ENCODE assay signal across 19 mouse cellular contexts in genomic region chr1:42232716-42233115, GRCm38 (mm10).
DNase-seq lines count a peak whose midpoint lies in the region; ATAC-seq and TF ChIP-seq lines count a peak whose summit lies in the region.
"Had no signal": no experiment of that assay in that cellular context is flagged by ENCODE, and none has a peak within 500 bp of the region (broad histone marks: within the 10 kb centered on the region; RNA-seq: fewer than 3 reads in every experiment).

No protein-coding gene starts in this region.

- no peak overlapping the region for H3K9ac ChIP-seq in hindbrain, embryonic 12.5 days
- H3K9ac ChIP-seq in forebrain, embryonic 11.5 days (ENCODE audit: low read length), result no peak overlapping the region
- no peak overlapping the region for H3K9ac ChIP-seq in forebrain, embryonic 15.5 days (replicated peaks)
- H3K9ac ChIP-seq: embryonic facial prominence, embryonic 15.5 days had no signal

- TF ChIP-seq CTCF in brain, embryonic 14.5 days (IDR thresholded peaks at IDR 0.05; ENCODE audit: borderline replicate concordance, extremely low read depth, insufficient read depth, insufficient read length), result no peak

- no peak for DNase-seq in hindbrain, embryonic 10.5 days (ENCODE audit: low spot score)
- peak; percentile 65 for DNase-seq in brain, embryonic 14.5 days (ENCODE audit: low read depth)
- DNase-seq in forebrain, embryonic 11.5 days (ENCODE audit: low spot score), result no peak
- DNase-seq in layer of hippocampus, adult 8-10 months (ENCODE audit: low spot score in 2 of 2), result no peak
- DNase-seq in adrenal gland, adult 8-10 months, result no peak
- DNase-seq: adrenal gland, adult 2 months; adrenal gland, postnatal 36 days; cerebellum, adult 11 months; cerebellum, adult 8-10 months; cerebellum, postnatal 14 days; gastrocnemius, postnatal 36 days; heart, adult 11 months; heart, postnatal 10 days; kidney, adult 11 months had no signal

- no peak for TF ChIP-seq POLR2A in brain, embryonic 14.5 days (IDR thresholded peaks at IDR 0.05; ENCODE audit: borderline replicate concordance, extremely low read depth, insufficient read depth, insufficient read length, poor library complexity, severe bottlenecking)

- H3K27me3 ChIP-seq in hindbrain, embryonic 12.5 days, result no peaks in the 10 kb centered on the region
- H3K27me3 ChIP-seq in hindbrain, embryonic 10.5 days (ENCODE audit: insufficient read depth, poor library complexity, severe bottlenecking), result no peaks in the 10 kb centered on the region
- H3K27me3 ChIP-seq in forebrain, embryonic 11.5 days (ENCODE audit: control insufficient read depth, insufficient read depth, low read length), result no peaks in the 10 kb centered on the region; the same call in 1 of the 2 replicates
- H3K27me3 ChIP-seq in forebrain, embryonic 15.5 days, result no peaks in the 10 kb centered on the region
- H3K27me3 ChIP-seq: embryonic facial prominence, embryonic 15.5 days had no signal

- H3K4me2 ChIP-seq in hindbrain, embryonic 12.5 days (replicated peaks), result no peak overlapping the region
- no peak overlapping the region for H3K4me2 ChIP-seq in forebrain, embryonic 11.5 days (ENCODE audit: low read depth, low read length, severe bottlenecking)
- no peak overlapping the region for H3K4me2 ChIP-seq in forebrain, embryonic 15.5 days (replicated peaks)
- H3K4me2 ChIP-seq: embryonic facial prominence, embryonic 15.5 days had no signal

- no peak for ATAC-seq in hindbrain, embryonic 12.5 days (ENCODE audit: low FRiP score)
- ATAC-seq in forebrain, embryonic 11.5 days (replicated peaks; ENCODE audit: low FRiP score), result no peak; the same call in 1 of the 2 replicates
- no peak for ATAC-seq in forebrain, embryonic 15.5 days (replicated peaks)
- ATAC-seq: hindbrain, postnatal 0 days had no signal

- H3K27ac ChIP-seq in hindbrain, embryonic 12.5 days, result 0 out of 2 replicates have a peak overlapping the region, but pooled peaks have one; percentile 41
- H3K27ac ChIP-seq in hindbrain, embryonic 10.5 days, result no peak overlapping the region
- H3K27ac ChIP-seq in forebrain, embryonic 11.5 days (ENCODE audit: low read depth, low read length), result peak overlapping the region; percentile 46; the same call in 1 of the 2 replicates
- H3K27ac ChIP-seq in forebrain, embryonic 15.5 days (replicated peaks), result peak overlapping the region; percentile 79
- H3K27ac ChIP-seq: embryonic facial prominence, embryonic 15.5 days; hindbrain, postnatal 0 days had no signal

- no peaks in the 10 kb centered on the region for H3K9me3 ChIP-seq in hindbrain, embryonic 12.5 days (replicated peaks)
- H3K9me3 ChIP-seq in hindbrain, embryonic 10.5 days, result no peaks in the 10 kb centered on the region
- no peaks in the 10 kb centered on the region for H3K9me3 ChIP-seq in forebrain, embryonic 11.5 days (ENCODE audit: control insufficient read depth, low read length)
- H3K9me3 ChIP-seq in forebrain, embryonic 15.5 days, result no peaks in the 10 kb centered on the region
- H3K9me3 ChIP-seq: embryonic facial prominence, embryonic 15.5 days had no signal

- no peak overlapping the region for H3K4me3 ChIP-seq in hindbrain, embryonic 12.5 days
- H3K4me3 ChIP-seq in hindbrain, embryonic 10.5 days, result no peak overlapping the region
- H3K4me3 ChIP-seq in forebrain, embryonic 11.5 days (ENCODE audit: low read depth, low read length), result no peak overlapping the region
- no peak overlapping the region for H3K4me3 ChIP-seq in forebrain, embryonic 15.5 days
- H3K4me3 ChIP-seq: embryonic facial prominence, embryonic 15.5 days; erythroblast, embryonic 14.5 days had no signal

- H3K4me1 ChIP-seq in hindbrain, embryonic 12.5 days, result peaks cover 8% of the 10 kb centered on the region; the same call in 1 of the 2 replicates
- peaks cover 18% of the 10 kb centered on the region for H3K4me1 ChIP-seq in hindbrain, embryonic 10.5 days (replicated peaks)
- H3K4me1 ChIP-seq in forebrain, embryonic 11.5 days (replicated peaks; ENCODE audit: control insufficient read depth, insufficient read depth, low read length), result peaks cover 5% of the 10 kb centered on the region; the same call in 1 of the 2 replicates
- H3K4me1 ChIP-seq in forebrain, embryonic 15.5 days, result peaks cover 41% of the 10 kb centered on the region

- WGBS in hindbrain, embryonic 12.5 days, result 75% methylated on average over 6 of the region's 6 CpGs
- WGBS in hindbrain, embryonic 10.5 days, result 81% methylated on average over 6 of the region's 6 CpGs
- WGBS in forebrain, embryonic 11.5 days, result 72% methylated on average over 6 of the region's 6 CpGs
- 38% methylated on average over 6 of the region's 6 CpGs for WGBS in forebrain, embryonic 15.5 days

- no peaks in the 10 kb centered on the region for H3K36me3 ChIP-seq in hindbrain, embryonic 12.5 days
- H3K36me3 ChIP-seq in hindbrain, embryonic 10.5 days, result no peaks in the 10 kb centered on the region
- no peaks in the 10 kb centered on the region for H3K36me3 ChIP-seq in forebrain, embryonic 11.5 days (ENCODE audit: control insufficient read depth, insufficient read depth, low read length)
- H3K36me3 ChIP-seq in forebrain, embryonic 15.5 days, result no peaks in the 10 kb centered on the region
- H3K36me3 ChIP-seq: embryonic facial prominence, embryonic 15.5 days had no signal
